Mouse (Mus musculus): ENCODE data around the gene Slc22a29. TPM values are rescaled to one million over a fixed set of nuclear protein-coding genes. Genes with fewer than 3 reads are reported as not detected.
"Not testable (repeated sequence)": the region's sequence is repeated elsewhere in the genome, so short reads cannot be mapped to it uniquely, and the experiment has no call there.

Gene Slc22a29
- 0.25 and 0.34 TPM in 2 replicates for polyA plus RNA-seq (2015; fragmentation: Nextera tagmentation; extraction: Ambion mirVana)

DNA sequence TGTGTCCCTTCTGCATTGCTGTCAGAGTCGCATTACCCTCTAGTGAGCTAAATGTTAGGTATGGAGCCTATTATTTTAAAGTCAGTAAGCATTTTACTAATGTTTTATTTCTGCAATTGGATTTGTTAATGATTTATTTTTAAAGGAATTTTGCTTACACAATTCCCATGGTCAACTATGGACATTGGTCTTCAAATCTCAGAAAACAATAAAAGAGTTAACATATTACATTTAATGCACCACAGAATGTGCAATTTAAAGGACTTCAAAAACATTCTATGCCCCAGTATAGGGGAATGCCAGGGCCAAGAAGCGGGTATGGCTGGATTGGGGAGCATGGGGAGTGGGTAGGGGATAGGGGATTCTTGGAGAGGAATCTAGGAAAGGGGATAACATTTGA, at the start of gene Slc22a29:
TSS of gene Slc22a29 (minus strand) at position 101 of the 400 bp plus-strand sequence.
- Histone ChIP-seq H3K9ac (replicated peaks; ENCODE audit: low read depth, low read length) (no peak within 1 kb of the TSS), H3K4me3 (replicated peaks; ENCODE audit: low read length) (no peak within 1 kb of the TSS)
- 81% methylated on average over 2 of the region's 2 CpGs for WGBS

DNA sequence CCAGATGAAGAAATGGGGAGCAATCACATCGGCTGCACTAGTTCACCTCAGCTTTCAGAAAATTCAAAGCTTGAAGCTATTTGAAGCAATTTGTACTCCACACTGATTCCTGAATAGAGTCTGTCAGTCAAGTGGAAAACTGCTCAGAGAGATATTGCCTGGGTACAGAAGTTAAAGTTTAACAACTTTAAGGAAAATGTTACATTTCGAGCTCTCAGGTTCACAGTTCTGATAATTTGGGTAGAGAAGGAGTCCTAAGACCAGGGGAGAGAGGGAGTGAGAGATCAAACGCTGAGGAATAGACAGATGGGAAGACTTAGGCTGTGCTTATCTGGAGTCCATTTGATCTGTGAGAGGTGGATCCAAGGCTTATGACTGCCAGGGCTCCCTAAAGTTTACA, 46.6 kb upstream of the Slc22a29 start:
- H3K27me3 ChIP-seq (replicated peaks; ENCODE audit: control insufficient read depth, insufficient read depth, low read length), result no peaks in the 10 kb centered on the region
- no peak overlapping the region for H3K9ac ChIP-seq (replicated peaks; ENCODE audit: low read depth, low read length)
- H3K9me3 ChIP-seq (ENCODE audit: control insufficient read depth, low read length), result no peaks in the 10 kb centered on the region
- no peaks in the 10 kb centered on the region for H3K36me3 ChIP-seq (ENCODE audit: control insufficient read depth, insufficient read depth)
- H3K4me3 ChIP-seq (replicated peaks; ENCODE audit: low read length), result no peak overlapping the region
- H3K4me2 ChIP-seq (ENCODE audit: low read length), result no peak overlapping the region
- WGBS, result 81% methylated on average over 3 of the region's 3 CpGs
- no peak for ATAC-seq
- H3K27ac ChIP-seq (ENCODE audit: low read length), result no peak overlapping the region
- H3K4me1 ChIP-seq (replicated peaks; ENCODE audit: control insufficient read depth, insufficient read depth, low read length), result no peaks in the 10 kb centered on the region

More for the DNA sequence above, at the start of gene Slc22a29:
- no peaks in the 10 kb centered on the region for H3K36me3 ChIP-seq (ENCODE audit: control insufficient read depth, insufficient read depth)
- H3K9me3 ChIP-seq (ENCODE audit: control insufficient read depth, low read length), result 0 out of 2 replicates have a peak, but pooled peaks cover 7% of the 10 kb centered on the region
- H3K27me3 ChIP-seq (replicated peaks; ENCODE audit: control insufficient read depth, insufficient read depth, low read length), result no peaks in the 10 kb centered on the region
- H3K27ac ChIP-seq (ENCODE audit: low read length), result no peak within 1 kb of the TSS
- no peaks in the 10 kb centered on the region for H3K4me1 ChIP-seq (replicated peaks; ENCODE audit: control insufficient read depth, insufficient read depth, low read length)
- ATAC-seq, result no peak
- H3K4me2 ChIP-seq (ENCODE audit: low read length), result no peak within 1 kb of the TSS

DNA sequence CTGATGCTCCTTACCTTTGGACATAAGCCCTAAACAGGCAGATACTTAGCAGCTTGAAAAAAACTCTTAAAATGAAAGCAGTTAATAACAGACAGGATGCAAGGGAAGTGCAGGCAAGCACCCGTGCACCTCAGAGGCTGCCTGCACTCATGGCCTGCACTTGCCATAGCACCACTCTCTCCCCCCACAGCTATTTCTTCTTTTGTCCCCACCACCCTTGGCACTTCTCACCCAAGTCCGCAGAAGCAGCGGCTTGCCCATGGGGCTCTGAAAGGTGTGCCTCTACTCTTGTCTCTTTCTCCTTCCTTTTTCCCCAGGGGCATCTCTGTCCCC, 34.0 kb upstream of the Slc22a29 start:
- H3K27ac ChIP-seq (ENCODE audit: low read length), result no peak overlapping the region
- peak overlapping the region; percentile 68 for H3K9ac ChIP-seq (replicated peaks; ENCODE audit: low read depth, low read length)
- WGBS, result 38% methylated on average over 3 of the region's 3 CpGs
- peak overlapping the region; percentile 60 for H3K4me3 ChIP-seq (replicated peaks; ENCODE audit: low read length)
- H3K36me3 ChIP-seq (ENCODE audit: control insufficient read depth, insufficient read depth), result no peaks in the 10 kb centered on the region
- H3K27me3 ChIP-seq (replicated peaks; ENCODE audit: control insufficient read depth, insufficient read depth, low read length), result no peaks in the 10 kb centered on the region
- H3K4me1 ChIP-seq (replicated peaks; ENCODE audit: control insufficient read depth, insufficient read depth, low read length), result no peaks in the 10 kb centered on the region
- ATAC-seq, result peak; percentile 56
- peak overlapping the region; percentile 62 for H3K4me2 ChIP-seq (ENCODE audit: low read length)
- H3K9me3 ChIP-seq (ENCODE audit: control insufficient read depth, low read length), result peaks cover 2% of the 10 kb centered on the region

DNA sequence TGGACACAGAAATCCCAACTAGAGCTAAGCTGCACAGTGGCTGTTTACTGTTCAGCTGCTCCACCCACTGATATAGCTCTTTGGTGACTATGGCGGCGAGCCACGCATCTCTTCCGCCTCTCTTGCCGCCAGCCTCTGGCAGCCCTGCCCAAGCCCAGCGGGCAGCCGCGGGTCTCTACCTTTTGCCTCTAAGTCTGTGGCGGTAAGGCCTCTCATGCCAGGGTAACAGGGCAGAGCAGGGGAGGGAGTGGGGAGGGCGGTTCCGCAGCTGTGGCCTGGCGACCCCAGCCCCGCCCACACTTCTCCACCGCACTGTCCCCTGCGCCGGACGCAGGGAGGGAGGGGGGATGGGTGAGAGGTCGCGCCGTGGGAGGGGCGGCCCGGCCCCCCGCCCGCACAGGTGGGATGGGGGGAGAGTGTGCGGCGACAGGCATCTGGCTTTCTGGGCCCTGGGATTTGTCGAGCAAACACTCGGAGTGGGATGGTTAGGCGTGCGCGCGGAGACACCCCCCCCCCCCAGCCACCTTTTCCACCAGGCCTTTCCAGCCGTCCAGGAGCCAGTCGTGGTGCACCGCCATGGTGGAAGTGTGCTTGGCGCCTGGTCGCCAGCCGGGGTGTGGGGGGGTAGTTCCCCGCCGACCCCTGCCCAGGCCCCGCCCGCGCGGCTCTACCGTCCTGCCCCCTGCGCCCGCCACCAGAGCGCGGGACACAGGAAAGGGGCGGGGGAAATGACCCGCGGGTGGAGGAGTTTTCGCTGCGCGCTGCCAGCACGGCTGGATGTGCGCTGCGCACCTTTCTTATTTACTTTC, 33.4 kb upstream of the Slc22a29 start:
- Histone ChIP-seq H3K36me3 (ENCODE audit: control insufficient read depth, insufficient read depth) (no peaks in the 10 kb centered on the region), H3K9ac (replicated peaks; ENCODE audit: low read depth, low read length) (peak overlapping the region; percentile 68), H3K4me3 (replicated peaks; ENCODE audit: low read length) (peak overlapping the region; percentile 60), H3K27me3 (replicated peaks; ENCODE audit: control insufficient read depth, insufficient read depth, low read length) (no peaks in the 10 kb centered on the region), H3K9me3 (ENCODE audit: control insufficient read depth, low read length) (peaks cover under 1% of the 10 kb centered on the region), H3K27ac (ENCODE audit: low read length) (peak overlapping the region; percentile 77), H3K4me1 (replicated peaks; ENCODE audit: control insufficient read depth, insufficient read depth, low read length) (no peaks in the 10 kb centered on the region), H3K4me2 (ENCODE audit: low read length) (peak overlapping the region; percentile 62)
- peak; percentile 88 for ATAC-seq
- 14% methylated on average over 55 of the region's 58 CpGs for WGBS

DNA sequence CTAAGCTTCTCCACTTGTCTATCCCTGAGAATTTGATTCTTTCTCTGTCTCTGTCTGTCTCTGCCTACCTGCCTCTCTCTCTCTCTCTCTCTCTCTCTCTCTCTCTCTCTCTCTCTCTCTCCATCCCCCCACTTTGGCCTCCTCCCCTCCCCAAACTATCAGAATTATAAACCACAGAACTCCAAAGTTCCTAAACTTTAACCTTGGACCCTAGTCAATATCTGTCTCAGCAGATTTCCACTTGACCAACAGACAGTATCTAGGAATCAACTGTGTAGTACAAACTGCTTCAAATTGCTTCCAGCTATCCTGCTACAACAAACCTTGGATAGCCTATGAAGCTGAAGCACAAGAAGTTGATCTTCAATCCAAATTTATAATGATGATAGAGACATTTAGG, 10.2 kb upstream of the Slc22a29 start:
- Histone ChIP-seq H3K9ac (replicated peaks; ENCODE audit: low read depth, low read length) (no peak overlapping the region), H3K4me3 (replicated peaks; ENCODE audit: low read length) (no peak overlapping the region), H3K4me2 (ENCODE audit: low read length) (no peak overlapping the region), H3K27me3 (replicated peaks; ENCODE audit: control insufficient read depth, insufficient read depth, low read length) (no peaks in the 10 kb centered on the region), H3K27ac (ENCODE audit: low read length) (no peak overlapping the region), H3K36me3 (ENCODE audit: control insufficient read depth, insufficient read depth) (no peaks in the 10 kb centered on the region), H3K9me3 (ENCODE audit: control insufficient read depth, low read length) (0 out of 2 replicates have a peak, but pooled peaks cover 2% of the 10 kb centered on the region), H3K4me1 (replicated peaks; ENCODE audit: control insufficient read depth, insufficient read depth, low read length) (no peaks in the 10 kb centered on the region)
- no peak for ATAC-seq

DNA sequence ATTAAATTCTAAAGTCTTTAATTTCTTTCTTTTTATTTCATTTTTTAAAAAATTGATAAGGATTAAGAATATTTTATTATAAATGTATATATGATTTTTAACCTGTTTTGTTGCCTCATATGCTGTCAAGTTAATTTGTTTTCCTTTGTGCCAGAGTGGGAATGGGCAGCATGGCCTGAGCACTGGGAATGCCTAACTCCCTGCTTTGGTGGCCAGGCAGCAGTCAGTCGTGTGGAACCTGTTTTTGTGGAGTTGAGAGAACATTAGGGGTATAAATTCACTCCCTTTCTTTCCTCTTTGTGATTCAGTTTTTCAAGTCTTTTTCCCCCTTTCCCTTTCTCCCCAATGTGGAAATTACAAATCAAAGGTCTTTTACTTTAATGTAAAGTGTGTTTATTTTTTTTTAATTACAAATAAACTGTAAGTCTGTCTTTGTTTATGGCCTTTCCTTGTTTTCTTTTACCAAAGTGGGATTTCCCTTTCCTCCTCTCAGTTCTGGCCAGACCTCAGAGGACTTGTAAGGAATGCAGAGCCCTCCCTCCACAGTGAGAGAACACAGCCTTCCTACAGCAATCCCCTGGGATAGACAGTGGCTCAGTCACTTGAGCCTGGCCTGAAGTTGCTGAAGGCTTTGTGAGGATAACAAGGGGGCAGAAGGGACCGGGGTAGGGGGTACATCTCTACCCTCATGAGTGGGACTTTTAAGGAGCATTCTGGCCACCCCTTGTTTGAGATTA, 69.7 kb downstream of the Slc22a29 start:
- WGBS, result 58% methylated on average over 2 of the region's 2 CpGs
- no peak overlapping the region for H3K27ac ChIP-seq (ENCODE audit: low read length)
- no peak overlapping the region for H3K4me3 ChIP-seq (replicated peaks; ENCODE audit: low read length)
- no peak overlapping the region for H3K9ac ChIP-seq (replicated peaks; ENCODE audit: low read depth, low read length)
- H3K4me2 ChIP-seq (ENCODE audit: low read length), result no peak overlapping the region
- no peaks in the 10 kb centered on the region for H3K4me1 ChIP-seq (replicated peaks; ENCODE audit: control insufficient read depth, insufficient read depth, low read length)
- no peak for ATAC-seq
- H3K27me3 ChIP-seq (replicated peaks; ENCODE audit: control insufficient read depth, insufficient read depth, low read length), result no peaks in the 10 kb centered on the region
- H3K36me3 ChIP-seq (ENCODE audit: control insufficient read depth, insufficient read depth), result no peaks in the 10 kb centered on the region
- no peaks in the 10 kb centered on the region; the same call in 1 of the 2 replicates for H3K9me3 ChIP-seq (ENCODE audit: control insufficient read depth, low read length)

DNA sequence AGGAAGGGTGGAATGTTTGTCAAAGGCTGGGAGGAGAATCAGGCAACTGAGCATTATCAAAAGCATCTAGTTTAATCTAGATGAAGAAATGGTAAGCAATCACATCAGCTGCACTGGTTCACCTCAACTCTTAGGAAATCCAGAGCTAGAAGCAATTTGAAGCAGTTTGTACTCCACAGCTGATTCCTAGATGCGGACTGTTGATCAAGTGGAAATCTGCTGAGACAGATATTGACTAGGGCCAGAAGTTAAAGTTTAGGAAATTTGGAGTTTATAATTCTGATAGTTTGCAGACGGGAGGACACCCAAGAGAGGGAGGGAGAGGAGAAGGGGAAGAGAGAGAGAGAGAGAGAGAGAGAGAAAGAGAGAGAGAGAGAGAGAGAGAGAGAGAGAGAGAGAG, 76.0 kb downstream of the Slc22a29 start:
- not testable (repeated sequence) for ATAC-seq; H3K4me2 ChIP-seq (ENCODE audit: low read length); H3K27ac ChIP-seq (ENCODE audit: low read length); H3K36me3 ChIP-seq (ENCODE audit: control insufficient read depth, insufficient read depth); H3K4me3 ChIP-seq (replicated peaks; ENCODE audit: low read length); H3K27me3 ChIP-seq (replicated peaks; ENCODE audit: control insufficient read depth, insufficient read depth, low read length); H3K9ac ChIP-seq (replicated peaks; ENCODE audit: low read depth, low read length); H3K4me1 ChIP-seq (replicated peaks; ENCODE audit: control insufficient read depth, insufficient read depth, low read length); H3K9me3 ChIP-seq (ENCODE audit: control insufficient read depth, low read length)
- 77% methylated on average over 2 of the region's 2 CpGs for WGBS

DNA sequence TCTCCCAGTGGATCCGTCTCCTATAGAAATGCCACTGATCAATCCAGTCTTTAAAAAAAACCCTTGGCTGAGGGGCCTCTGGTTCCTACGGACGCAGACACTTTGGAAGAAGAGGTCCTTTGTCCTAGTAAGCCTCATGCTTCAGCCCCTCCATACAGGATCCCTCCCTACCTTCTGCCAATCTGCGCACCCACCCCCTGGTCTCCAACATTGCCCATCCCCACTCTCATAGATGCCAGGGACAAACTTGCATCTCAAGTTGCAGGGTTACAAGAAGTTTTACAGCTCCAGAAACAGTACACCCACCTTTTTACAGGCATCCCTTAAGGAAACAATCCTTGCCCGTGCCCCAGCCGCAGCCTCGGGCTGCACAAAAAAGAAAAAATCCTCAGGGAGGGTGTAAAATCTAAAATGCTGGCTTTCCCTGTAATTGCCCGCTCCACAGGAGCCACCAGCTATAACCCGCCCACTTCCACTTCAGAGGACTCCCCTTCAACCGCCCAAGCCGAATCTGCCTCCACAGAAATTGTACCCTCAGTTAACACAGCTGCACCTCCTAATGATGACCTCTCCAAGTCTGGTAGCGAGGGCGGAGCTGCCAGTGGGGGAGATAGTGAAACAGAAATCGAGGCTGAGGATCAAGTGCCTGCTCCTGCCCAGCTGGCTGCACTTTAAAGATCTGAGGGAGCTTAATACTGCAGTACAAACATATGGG, 84.4 kb downstream of the Slc22a29 start:
- H3K27ac ChIP-seq (ENCODE audit: low read length); H3K9me3 ChIP-seq (ENCODE audit: control insufficient read depth, low read length); H3K4me3 ChIP-seq (replicated peaks; ENCODE audit: low read length); H3K27me3 ChIP-seq (replicated peaks; ENCODE audit: control insufficient read depth, insufficient read depth, low read length); H3K9ac ChIP-seq (replicated peaks; ENCODE audit: low read depth, low read length); H3K4me2 ChIP-seq (ENCODE audit: low read length); H3K4me1 ChIP-seq (replicated peaks; ENCODE audit: control insufficient read depth, insufficient read depth, low read length); H3K36me3 ChIP-seq (ENCODE audit: control insufficient read depth, insufficient read depth); ATAC-seq: not testable (repeated sequence)
- 80% methylated on average over 14 of the region's 14 CpGs for WGBS

DNA sequence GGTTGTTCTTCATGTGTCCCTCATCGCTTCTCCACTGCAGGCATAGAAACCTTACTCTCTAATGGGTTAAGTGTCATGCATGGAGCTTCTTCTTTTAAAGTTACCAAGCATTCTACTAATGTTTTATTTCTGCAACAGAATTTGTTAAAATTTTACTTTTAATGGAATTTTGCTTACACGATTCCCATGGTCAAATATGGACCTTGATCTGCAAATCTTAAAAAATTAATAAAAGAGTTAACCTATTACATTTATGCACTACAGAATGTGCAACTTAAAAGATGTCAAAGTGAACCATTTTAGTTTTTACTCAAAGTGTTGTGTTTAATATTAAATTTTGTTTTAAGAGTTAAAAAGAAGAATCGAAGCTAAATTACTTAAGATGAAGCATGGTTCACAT, 86.8 kb downstream of the Slc22a29 start, which contains the start of gene Slc22a28:
TSS of gene Slc22a28 (minus strand) at position 102 of the 400 bp plus-strand sequence.
- not testable (repeated sequence) for H3K36me3 ChIP-seq (ENCODE audit: control insufficient read depth, insufficient read depth); H3K4me1 ChIP-seq (replicated peaks; ENCODE audit: control insufficient read depth, insufficient read depth, low read length); H3K9me3 ChIP-seq (ENCODE audit: control insufficient read depth, low read length); H3K4me3 ChIP-seq (replicated peaks; ENCODE audit: low read length); H3K4me2 ChIP-seq (ENCODE audit: low read length); H3K27me3 ChIP-seq (replicated peaks; ENCODE audit: control insufficient read depth, insufficient read depth, low read length); H3K9ac ChIP-seq (replicated peaks; ENCODE audit: low read depth, low read length); H3K27ac ChIP-seq (ENCODE audit: low read length); ATAC-seq
- WGBS, result 96% methylated on average over 2 of the region's 3 CpGs
